ENCODE assay signal across 12 mouse cellular contexts in genomic region chr8:126903927-126904326, GRCm38 (mm10).
"Had no signal": no experiment of that assay in that cellular context is flagged by ENCODE, and none has a peak within 500 bp of the region (broad histone marks: within the 10 kb centered on the region; RNA-seq: fewer than 3 reads in every experiment).

No protein-coding gene starts in this region.

- ATAC-seq: hindbrain, embryonic 16.5 days; inflammation-experienced regulatory T-cells, adult 6 months; lung, postnatal 0 days; midbrain, embryonic 15.5 days had no signal

- H3K36me3 ChIP-seq: limb, embryonic 15.5 days; midbrain, embryonic 10.5 days; midbrain, embryonic 15.5 days; neural tube, embryonic 12.5 days had no signal

- H3K9me3 ChIP-seq: limb, embryonic 15.5 days; midbrain, embryonic 10.5 days; midbrain, embryonic 15.5 days; neural tube, embryonic 12.5 days had no signal

- H3K27ac ChIP-seq: limb, embryonic 15.5 days; midbrain, embryonic 10.5 days; midbrain, embryonic 15.5 days; neural tube, embryonic 12.5 days had no signal

- H3K4me3 ChIP-seq: limb, embryonic 15.5 days; midbrain, embryonic 10.5 days; midbrain, embryonic 15.5 days; neural tube, embryonic 12.5 days had no signal

- H3K4me1 ChIP-seq: midbrain, embryonic 15.5 days had no signal

- H3K9ac ChIP-seq: limb, embryonic 15.5 days; midbrain, embryonic 15.5 days; neural tube, embryonic 12.5 days had no signal

- H3K4me2 ChIP-seq: limb, embryonic 15.5 days; midbrain, embryonic 15.5 days; neural tube, embryonic 12.5 days had no signal

- H3K27me3 ChIP-seq: limb, embryonic 15.5 days; midbrain, embryonic 15.5 days had no signal

- DNase-seq: lung, adult 2 months; lung, postnatal 4 days; spleen, adult 18-20 months; thymus, adult 2 months; thymus, postnatal 36 days had no signal
